Mouse (Mus musculus): Measurements from ENCODE around the gene Rbbp5.

Gene Rbbp5

DNA sequence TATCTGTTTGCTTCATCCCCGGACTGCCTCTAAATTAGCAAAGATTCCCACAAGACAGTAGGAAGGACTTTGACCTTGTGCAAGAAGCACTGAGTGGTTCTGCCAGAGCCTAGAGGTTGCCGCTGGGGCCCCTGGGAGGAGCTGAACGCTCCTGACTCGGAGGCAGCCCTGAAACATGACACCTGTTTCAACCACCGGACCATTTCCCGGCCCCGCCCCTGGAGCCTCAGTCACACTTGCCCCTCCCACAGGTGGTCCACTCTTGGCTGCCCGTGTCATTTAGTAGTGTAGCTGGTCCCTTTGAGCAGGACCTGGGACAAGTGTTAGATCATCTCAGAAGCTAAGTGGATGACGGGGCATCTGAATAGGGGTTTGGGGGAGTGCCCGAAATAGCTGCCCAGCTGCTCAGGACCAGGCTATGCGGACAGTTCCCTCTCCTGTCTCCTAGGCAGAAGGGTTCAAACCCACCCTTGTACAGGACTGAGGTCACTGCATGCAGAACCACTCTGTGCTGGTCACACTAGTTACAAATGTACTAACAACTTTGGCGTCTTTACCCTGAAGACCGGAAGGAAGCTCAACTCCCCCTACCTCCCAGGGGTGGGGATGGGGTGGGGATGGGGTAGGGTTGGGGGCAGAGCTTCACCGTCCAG is 64.1 kb downstream of the Rbbp5 start:
- DNase-seq (ENCODE audit: low spot score in 2 of 2): no peak

DNA sequence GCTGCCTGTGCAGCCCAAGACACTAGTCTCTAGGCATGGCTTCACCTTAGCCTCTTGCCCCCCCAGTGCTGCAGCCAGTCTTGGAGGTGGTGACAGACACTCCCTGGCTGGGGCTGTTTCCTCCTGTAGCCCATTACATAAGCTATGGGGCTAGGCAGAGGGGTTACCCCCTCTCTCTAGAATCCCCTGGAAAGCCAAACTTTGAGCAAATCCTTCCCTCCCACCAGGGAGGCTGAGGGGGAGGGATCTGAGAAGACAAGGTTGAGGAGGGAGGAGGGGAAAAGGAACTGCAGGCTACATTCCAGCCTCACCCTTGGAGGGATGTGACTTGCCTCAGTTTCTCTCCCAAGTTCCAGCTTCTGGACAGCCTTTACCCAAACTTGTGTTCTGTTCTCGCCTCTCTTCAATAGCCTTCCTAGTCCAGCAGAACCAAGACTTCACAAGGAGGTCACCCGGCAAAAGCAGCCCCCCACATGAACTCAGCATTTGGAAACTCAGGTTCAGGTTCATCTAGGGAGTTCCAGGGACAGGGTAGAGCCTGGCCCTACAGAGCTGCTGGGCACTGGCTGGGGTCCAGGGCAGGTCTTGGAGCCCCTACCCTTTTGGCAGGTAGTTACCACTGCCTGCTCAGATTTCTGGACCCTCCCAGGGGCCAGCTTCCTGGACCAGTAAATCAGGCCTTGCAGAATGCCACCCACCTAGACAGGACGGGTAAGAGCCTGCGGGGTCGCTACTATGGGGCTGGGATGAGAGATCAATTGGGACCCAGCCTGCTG is 64.8 kb downstream of the Rbbp5 start:
- DNase-seq (ENCODE audit: low spot score in 2 of 2): no peak

DNA sequence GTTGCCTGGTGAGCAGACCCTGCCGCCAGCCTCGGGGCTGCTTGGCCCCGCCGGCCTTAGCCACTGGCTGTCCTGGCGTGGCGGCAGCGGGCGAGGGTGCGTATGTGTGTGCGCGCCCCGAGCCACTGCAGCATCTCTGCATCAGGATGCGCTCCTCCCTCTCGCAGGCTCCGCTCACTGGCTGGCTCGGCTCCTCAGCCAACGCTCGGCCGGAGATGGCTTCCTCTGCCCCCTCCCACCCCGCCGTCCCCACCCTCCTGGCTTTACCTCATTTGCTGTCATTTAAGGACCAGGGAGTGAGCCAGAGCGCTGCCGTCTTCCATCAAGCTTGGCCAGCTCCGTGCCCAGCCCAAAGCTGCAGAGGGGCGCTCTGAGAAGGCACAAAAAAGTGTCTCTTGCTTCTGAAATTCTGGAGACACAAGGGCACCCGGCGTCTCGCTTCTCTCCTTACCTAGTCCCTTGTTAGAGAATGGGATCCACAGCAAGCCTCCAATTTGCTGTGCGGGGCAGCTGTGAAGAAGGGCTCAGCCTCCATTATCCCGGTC is 65.7 kb downstream of the Rbbp5 start, which contains the start of gene Cntn2:
Gene Cntn2 (minus strand): TSS at position 495 of the 545 bp plus-strand sequence.
- DNase-seq (ENCODE audit: low spot score in 2 of 2): no peak

DNA sequence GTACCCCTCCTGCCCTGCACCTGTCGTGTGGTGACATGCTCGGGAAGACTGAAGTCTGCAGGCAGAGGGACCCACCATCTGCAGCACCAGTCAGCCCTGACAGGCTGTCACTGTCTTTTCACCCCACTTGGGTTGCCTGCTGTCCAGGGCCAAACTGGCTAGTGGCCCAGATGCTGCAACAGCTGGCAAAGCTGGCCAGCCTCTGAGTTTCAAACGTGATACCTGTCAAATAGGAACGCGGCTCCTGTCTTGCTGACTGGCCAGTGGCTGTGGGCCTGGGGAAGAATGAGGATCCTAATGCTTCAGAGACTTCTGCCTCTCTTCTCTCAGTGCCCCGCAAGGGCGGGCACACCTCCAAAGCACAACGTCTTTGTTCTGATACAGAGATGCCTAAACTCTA is 66.6 kb downstream of the Rbbp5 start:
- no peak for DNase-seq (ENCODE audit: low spot score in 2 of 2)
